Mouse (Mus musculus) erythroid progenitor cell, adult 5-6 weeks (primary cell): Measurements from ENCODE around the gene Col23a1. TPM values are rescaled to one million over a fixed set of nuclear protein-coding genes. Genes with fewer than 3 reads are reported as not detected.

Experiments
- ATAC-seq: replicated peaks from 2 replicates; pipeline ENCODE4 v1.8.0; 2016; ENCODE audit warnings: moderate number of reproducible peaks, mild to moderate bottlenecking, moderate TSS enrichment, inconsistent platforms; ENCODE audit not compliant: poor library complexity, low FRiP score, severe bottlenecking
- total RNA-seq, 2 experiments: library from RNA; stranded (forward) in 1 of 2; stranded (reverse) in 1 of 2; fragments of 150-400 nt in 1 of 2; fragments of 186-747, 209-891 nt in 1 of 2; gene quantifications; 2 replicates each; pipeline versions ENCODE4 v1.2.3 to v1.2.4; 2015 to 2017; ENCODE audit warnings: low replicate concordance in 2 of 2

Col23a1 gene
- total RNA-seq, 2 experiments from 2014 or later, result not detected

- no peak for ATAC-seq
Measured at GRCm38 (mm10) chr11:51518585-51518984, 228.9 kb downstream of the Col23a1 start.

- ATAC-seq, result no peak
Measured at GRCm38 (mm10) chr11:51521440-51521839, 231.7 kb downstream of the Col23a1 start.

GRCm38 (mm10) chr11:51523215-51523614, 233.5 kb downstream of the Col23a1 start:
- no peak for ATAC-seq

- no peak for ATAC-seq
Measured at GRCm38 (mm10) chr11:51523625-51524024, 233.9 kb downstream of the Col23a1 start.

GRCm38 (mm10) chr11:51526631-51527161, 237.0 kb downstream of the Col23a1 start:
- no peak for ATAC-seq

GRCm38 (mm10) chr11:51533128-51533533, 243.4 kb downstream of the Col23a1 start:
- ATAC-seq, result no peak

GRCm38 (mm10) chr11:51534314-51534713, 244.6 kb downstream of the Col23a1 start:
- no peak for ATAC-seq

GRCm38 (mm10) chr11:51538388-51538787, 248.7 kb downstream of the Col23a1 start:
- no peak for ATAC-seq

- ATAC-seq, result 0 out of 2 replicates have a peak, but pooled peaks have one; percentile 12
Measured at GRCm38 (mm10) chr11:51538919-51539758, 249.4 kb downstream of the Col23a1 start.

- ATAC-seq, result peak; percentile 89
Measured at GRCm38 (mm10) chr11:51539759-51540282, 250.1 kb downstream of the Col23a1 start.

- no peak for ATAC-seq
Measured at GRCm38 (mm10) chr11:51542424-51542823, 252.7 kb downstream of the Col23a1 start.

- ATAC-seq, result no peak
Measured at GRCm38 (mm10) chr11:51543487-51544050, 253.8 kb downstream of the Col23a1 start.

GRCm38 (mm10) chr11:51544413-51544812, 254.7 kb downstream of the Col23a1 start:
- no peak for ATAC-seq

GRCm38 (mm10) chr11:51545811-51546210, 256.1 kb downstream of the Col23a1 start:
- no peak for ATAC-seq

- ATAC-seq, result no peak
Measured at GRCm38 (mm10) chr11:51551253-51551652, 261.5 kb downstream of the Col23a1 start.

GRCm38 (mm10) chr11:51552091-51552490, 262.4 kb downstream of the Col23a1 start:
- ATAC-seq, result no peak

GRCm38 (mm10) chr11:51554590-51554989, 264.9 kb downstream of the Col23a1 start:
- ATAC-seq, result no peak

- no peak for ATAC-seq
Measured at GRCm38 (mm10) chr11:51555066-51555465, 265.3 kb downstream of the Col23a1 start.

GRCm38 (mm10) chr11:51563276-51563675, 273.6 kb downstream of the Col23a1 start:
- ATAC-seq, result no peak

- ATAC-seq, result no peak
Measured at GRCm38 (mm10) chr11:51565062-51565461, 275.3 kb downstream of the Col23a1 start.

- ATAC-seq, result no peak
Measured at GRCm38 (mm10) chr11:51565951-51566350, 276.2 kb downstream of the Col23a1 start.
